Comparison of ENCODE assay signal across 8 mouse cellular contexts in the genomic region with DNA sequence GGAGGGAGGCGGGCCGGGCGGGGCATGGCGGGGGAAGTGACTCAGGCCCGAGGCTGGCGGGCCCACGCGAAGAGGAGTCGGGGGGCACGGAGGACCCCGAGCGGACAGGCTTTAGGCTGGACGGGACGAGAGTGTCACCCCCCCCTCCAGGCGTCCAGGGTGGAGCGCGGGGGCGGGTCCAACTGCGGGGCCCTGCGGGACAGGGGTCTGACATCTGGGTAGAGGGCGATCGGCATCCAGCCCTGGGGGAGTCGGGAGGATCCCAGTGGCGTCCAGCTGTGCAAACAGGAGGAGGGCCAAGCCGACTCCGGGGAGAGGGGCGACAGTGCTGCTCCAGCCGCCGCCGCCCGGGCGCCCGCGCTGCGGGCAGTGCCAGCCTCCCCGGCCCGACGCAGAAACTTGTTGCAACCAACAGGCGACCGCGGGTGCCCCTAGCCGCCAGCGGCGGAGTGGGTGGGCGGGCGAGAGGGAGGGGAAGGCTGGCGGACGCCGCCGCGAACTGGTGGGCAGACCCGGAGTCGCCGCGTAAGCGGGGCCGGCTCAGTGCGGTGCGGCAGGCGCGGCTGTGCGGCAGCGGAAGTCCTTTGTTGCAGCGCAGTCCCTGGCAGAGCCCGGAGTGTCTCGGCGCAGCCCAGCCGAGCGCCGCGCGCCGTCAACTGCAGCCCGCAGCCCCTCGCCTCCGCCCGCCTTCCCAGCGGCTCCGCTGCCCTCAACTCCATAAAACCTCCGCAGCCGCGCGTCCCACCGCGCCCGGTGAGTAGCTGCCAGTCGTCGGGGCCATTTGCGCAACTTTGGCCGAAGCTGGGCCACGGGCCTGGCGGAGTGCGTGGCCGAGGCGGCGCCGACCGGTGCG. TPM values are rescaled to one million over a fixed set of nuclear protein-coding genes. Genes with fewer than 3 reads are reported as not detected.
DNase-seq lines count a peak whose midpoint lies in the region; ATAC-seq lines count a peak whose summit lies in the region.

A gene (plus strand): TSS at position 289 of the 853 bp plus-strand sequence.

- H3K27ac ChIP-seq in intestine, embryonic 14.5 days (ENCODE audit: low read depth), result peak within 1 kb of the TSS; percentile 100
- peak within 1 kb of the TSS; percentile 100 for H3K27ac ChIP-seq in midbrain, embryonic 10.5 days (replicated peaks)

- H3K4me1 ChIP-seq in intestine, embryonic 14.5 days (replicated peaks; ENCODE audit: control insufficient read depth, insufficient read depth, low read length), result peaks cover 36% of the 10 kb centered on the region
- peaks cover 61% of the 10 kb centered on the region for H3K4me1 ChIP-seq in midbrain, embryonic 10.5 days

- H3K27me3 ChIP-seq in intestine, embryonic 14.5 days (replicated peaks; ENCODE audit: control insufficient read depth, insufficient read depth, low read length), result no peaks in the 10 kb centered on the region
- H3K27me3 ChIP-seq in midbrain, embryonic 10.5 days (ENCODE audit: low read depth, poor library complexity, severe bottlenecking), result no peaks in the 10 kb centered on the region

- H3K4me3 ChIP-seq in intestine, embryonic 14.5 days (ENCODE audit: low read depth, low read length), result peak within 1 kb of the TSS; percentile 96
- H3K4me3 ChIP-seq in midbrain, embryonic 10.5 days, result peak within 1 kb of the TSS; percentile 94

- H3K9me3 ChIP-seq in intestine, embryonic 14.5 days (ENCODE audit: control insufficient read depth, low read length), result no peaks in the 10 kb centered on the region
- H3K9me3 ChIP-seq in midbrain, embryonic 10.5 days (replicated peaks), result no peaks in the 10 kb centered on the region

- peak within 1 kb of the TSS; percentile 94 for H3K4me2 ChIP-seq in intestine, embryonic 14.5 days (ENCODE audit: low read length)

- peak within 1 kb of the TSS; percentile 99 for H3K9ac ChIP-seq in intestine, embryonic 14.5 days (ENCODE audit: low read length)

- ATAC-seq in intestine, embryonic 14.5 days (replicated peaks; ENCODE audit: low FRiP score, low TSS enrichment, low read depth), result peak; percentile 68

- intact Hi-C loops in gastrocnemius, postnatal 14 days (cut with DNase I; ENCODE audit: low total_unique reads), result no loop called here
- intact Hi-C loops in left cerebral cortex, postnatal 36 days (cut with DNase I), result loop anchor here (1.0 to 10.0 kb wide), 5 partner anchors 33 to 1855 kb away; a partner anchor contains a TSS

- no peaks in the 10 kb centered on the region for H3K36me3 ChIP-seq in intestine, embryonic 14.5 days (ENCODE audit: control insufficient read depth, insufficient read depth, low read length)
- H3K36me3 ChIP-seq in midbrain, embryonic 10.5 days, result no peaks in the 10 kb centered on the region

- DNase-seq in adipocyte (ENCODE audit: low spot score), result peak; percentile 65
- DNase-seq in embryo, embryonic 10 days (ENCODE audit: low spot score), result peak; percentile 81
- peak; percentile 83 for DNase-seq in gastrocnemius, postnatal 14 days
- DNase-seq in intestine, embryonic 14.5 days (ENCODE audit: low spot score), result peak; percentile 92
- DNase-seq in left cerebral cortex, postnatal 36 days (ENCODE audit: low spot score in 2 of 2), result peak; percentile 83 to 88
- peak; percentile 87 for DNase-seq in midbrain, embryonic 10.5 days (ENCODE audit: low spot score)
- peak; percentile 72 for DNase-seq in right cerebral cortex, postnatal 4 days
- peak; percentile 90 for DNase-seq in yolk sac, embryonic 10.5 days (ENCODE audit: low spot score)

- under 1% methylated on average over 84 of the region's 99 CpGs for WGBS in intestine, embryonic 14.5 days
- under 1% methylated on average over 95 of the region's 99 CpGs for WGBS in midbrain, embryonic 10.5 days

RNA-seq across cellular contexts. Expression of the gene that starts here (rescaled TPM):
- 1 to 10 TPM; 4.3 to 4.4 TPM for total RNA-seq in gastrocnemius, postnatal 14 days (2021)
- polyA plus RNA-seq in intestine, embryonic 14.5 days (2014; fragmentation: Nextera tagmentation; extraction: Ambion mirVana), result 9.4 and 10.0 TPM in 2 replicates
- total RNA-seq in left cerebral cortex, postnatal 36 days (2021), result 1 to 10 TPM; 4.6 to 6.6 TPM
- 7.2 and 7.9 TPM in 2 replicates for polyA plus RNA-seq in midbrain, embryonic 10.5 days (2016; fragmentation: Nextera tagmentation; extraction: Ambion mirVana)

Comparison
In these comparisons a context has a peak if more than half of its experiments do, and no peak if none do; other contexts are left out.
1. Peak in every context shown above with its lines: DNase-seq, ATAC-seq, H3K4me3 ChIP-seq and H3K27ac ChIP-seq.